Mouse (Mus musculus) layer of hippocampus, postnatal 10 days (tissue): ENCODE measurements around the gene Tmem158. TPM values are rescaled to one million over a fixed set of nuclear protein-coding genes. Genes with fewer than 3 reads are reported as not detected.

Experiments used
- DNase-seq, 2 experiments: peaks; one replicate each; pipeline ENCODE4 v3.0.0; 2021; ENCODE audit warnings: low spot score in 2 of 2
- total RNA-seq, 2 experiments: library from RNA; stranded (reverse); gene quantifications; 2 replicates each; pipeline ENCODE4 v1.2.3; 2021

Tmem158 gene
- total RNA-seq, 2 experiments from 2014 or later: 70.7 to 72.0 TPM

DNA sequence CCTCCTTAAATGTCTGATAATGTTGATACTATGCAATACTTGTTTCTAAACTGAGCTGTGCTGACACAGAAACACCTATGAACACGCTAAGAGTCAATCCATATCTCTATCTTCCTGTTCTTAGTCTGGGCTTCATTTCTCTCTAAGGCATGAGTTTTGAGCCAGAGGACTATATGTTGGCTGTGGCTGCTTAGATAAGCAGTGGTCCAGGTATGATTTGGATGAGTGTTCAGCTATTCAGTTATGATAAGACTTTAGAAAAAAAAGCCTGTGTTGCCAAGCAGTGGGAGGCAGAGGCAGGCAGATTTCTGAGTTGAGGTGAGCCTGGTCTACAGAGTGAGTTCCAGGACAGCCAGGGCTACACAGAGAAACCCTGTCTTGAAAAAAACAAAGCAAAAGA lies 12.6 kb downstream of the Tmem158 start:
- no peak for DNase-seq

DNA sequence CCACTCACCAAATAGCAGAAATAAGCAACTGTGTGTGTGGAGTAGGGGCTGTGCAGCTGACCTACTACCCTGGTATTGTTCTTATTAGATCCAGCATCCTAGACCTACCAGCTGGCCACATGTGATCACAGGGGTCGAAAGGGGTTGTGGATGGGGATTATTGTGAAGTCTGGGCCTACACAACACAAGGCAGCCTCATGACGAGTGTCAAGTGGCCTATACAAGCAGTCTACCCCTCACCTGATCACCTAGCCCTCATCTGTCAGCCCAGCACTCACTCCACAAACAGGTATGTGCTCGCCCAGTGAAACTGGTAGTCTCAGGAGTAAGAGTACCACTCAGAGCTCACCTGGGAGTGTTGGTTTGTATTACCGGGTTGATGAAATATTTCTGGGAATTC lies 15.4 kb downstream of the Tmem158 start:
- no peak for DNase-seq

GRCm38 (mm10) chr9:123243988-123244387 lies 16.6 kb downstream of the Tmem158 start:
- no peak for DNase-seq

DNA sequence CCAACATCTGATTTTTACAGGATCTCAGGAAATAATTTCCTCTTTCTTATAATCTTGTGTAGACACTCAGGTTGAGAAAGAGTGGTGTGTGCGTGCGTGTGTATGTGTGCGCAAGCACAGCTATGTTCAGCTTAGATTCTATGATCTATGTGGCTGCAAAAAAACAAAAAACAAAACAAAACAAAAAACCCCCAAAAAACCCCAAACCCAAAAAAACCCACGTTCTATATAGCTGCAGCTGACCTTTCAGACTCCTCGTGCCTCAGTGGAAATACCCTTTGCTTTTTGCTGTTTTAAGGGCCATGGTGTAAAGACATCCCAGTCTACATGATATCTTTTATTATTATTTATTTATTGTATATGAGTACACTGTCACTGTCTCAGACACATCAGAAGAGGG lies 19.4 kb downstream of the Tmem158 start:
- DNase-seq: no peak

- DNase-seq: no peak
Measured at GRCm38 (mm10) chr9:123240751-123241150, 19.8 kb downstream of the Tmem158 start.

DNA sequence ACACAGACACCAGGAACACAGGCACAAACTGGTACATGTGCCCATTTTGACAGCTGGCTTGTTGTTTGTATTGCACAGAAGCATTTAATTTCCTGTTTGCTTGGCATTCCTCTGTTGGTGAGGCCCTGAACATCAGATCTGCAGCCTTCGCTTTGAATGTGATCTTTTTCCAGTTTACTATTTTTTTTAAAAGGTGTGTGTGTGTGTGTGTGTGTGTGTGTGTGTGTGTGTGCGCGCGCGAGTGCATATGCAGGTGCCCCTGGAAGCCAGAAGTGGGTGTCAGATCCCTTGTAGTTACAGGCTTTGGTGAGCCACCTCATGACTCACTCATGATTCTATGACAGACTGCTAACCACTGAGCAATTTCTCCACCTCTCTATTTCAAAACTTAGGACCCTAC lies 20.3 kb downstream of the Tmem158 start:
- no peak for DNase-seq

- DNase-seq: no peak
Measured at GRCm38 (mm10) chr9:123239651-123240050, 20.9 kb downstream of the Tmem158 start.

DNA sequence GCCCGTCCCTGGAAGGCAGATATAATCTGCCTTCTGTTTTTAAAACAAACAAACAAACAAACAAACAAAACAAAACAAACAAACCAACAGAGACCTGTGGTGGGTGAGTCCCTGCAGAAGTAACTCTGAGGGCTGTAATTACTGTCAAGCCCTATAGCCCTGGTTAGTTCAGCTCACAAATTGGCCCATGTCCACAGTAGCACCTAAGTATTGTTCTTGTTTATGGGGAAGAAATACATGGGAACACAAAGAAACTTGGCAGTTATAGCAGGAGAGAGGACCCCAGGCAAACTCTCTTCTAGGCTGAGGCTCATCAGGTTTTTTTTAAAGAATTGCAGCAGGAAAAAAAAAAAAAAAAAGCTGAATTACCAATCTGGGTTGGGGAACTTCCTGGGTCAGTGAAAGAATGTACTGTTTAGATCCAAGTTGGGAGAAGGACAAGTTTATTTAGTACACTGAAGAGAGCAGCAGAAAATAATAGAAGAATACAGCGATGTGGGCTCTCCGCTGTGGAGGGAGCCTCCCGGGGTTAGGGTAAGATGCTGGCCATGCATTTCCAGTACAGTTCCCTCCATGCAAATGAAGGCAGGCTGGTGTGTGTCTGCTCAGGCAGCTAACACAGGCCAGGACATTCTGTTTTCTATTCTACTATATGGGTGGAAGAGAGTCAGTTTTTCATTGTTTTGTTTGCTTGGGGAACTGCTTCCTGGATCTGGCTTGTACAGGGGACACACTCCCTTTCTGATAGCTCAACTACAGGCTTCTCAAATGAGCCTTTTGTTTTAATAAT lies 22.1 kb downstream of the Tmem158 start:
- no peak for DNase-seq

GRCm38 (mm10) chr9:123237739-123238138 lies 22.8 kb downstream of the Tmem158 start:
- no peak for DNase-seq

DNA sequence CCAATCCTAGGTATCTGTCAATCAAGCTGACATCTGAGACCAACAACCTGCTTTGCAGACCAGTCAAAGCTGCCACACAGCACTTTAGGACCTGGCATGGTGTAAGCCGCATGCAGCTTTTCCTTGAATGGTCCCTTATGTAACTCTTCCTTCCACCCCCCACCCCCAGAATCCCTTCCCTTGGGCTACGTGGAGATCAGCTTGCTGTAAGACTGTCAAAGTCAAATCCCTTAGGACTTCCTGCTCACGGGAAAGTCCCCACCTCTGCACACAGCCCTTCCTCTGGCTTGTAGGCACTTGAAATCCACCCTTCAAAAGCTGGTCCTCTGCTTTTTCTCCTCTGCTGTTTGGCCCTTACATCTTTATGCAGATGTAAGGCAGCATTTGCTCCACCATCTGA lies 24.9 kb downstream of the Tmem158 start:
- DNase-seq: no peak

DNA sequence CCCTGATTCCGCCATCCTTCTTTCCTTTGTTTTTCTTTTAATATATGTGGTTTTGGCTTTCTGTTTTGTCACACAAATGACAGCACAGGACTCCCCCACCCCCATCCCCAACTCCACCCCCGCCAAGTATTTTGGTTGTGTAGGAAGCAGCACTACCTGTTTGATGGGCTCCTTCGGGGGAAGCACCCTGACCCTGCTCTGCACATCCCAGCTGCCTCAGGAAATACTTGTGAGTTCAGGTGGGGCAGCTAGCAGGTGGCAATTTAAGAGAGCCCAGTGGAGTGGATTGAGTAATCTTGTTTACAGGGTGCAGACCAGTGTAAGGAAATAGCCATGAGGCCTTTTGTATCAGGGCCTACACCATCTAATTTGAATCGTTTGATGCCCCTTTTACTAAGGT lies 30.7 kb downstream of the Tmem158 start:
- no peak for DNase-seq

DNA sequence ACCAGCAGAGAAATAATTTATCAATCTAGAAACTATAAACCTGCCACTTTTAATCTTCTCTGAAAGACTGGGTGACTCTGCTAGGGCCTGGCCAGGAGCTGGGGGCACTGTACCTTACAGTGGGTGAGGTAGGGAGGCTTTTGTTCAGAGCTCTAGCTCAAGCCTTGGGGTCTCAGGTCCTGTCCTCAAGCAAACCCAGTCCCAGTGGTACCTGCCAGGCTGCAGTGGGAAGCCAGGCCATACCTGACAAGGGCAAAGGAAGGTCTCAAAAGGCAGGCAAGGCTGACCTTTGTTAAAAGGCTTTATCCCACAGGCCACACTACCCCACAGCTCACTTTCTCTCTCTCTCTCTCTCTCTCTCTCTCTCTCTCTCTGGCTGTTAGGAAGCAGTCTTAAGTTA lies 31.9 kb downstream of the Tmem158 start:
- no peak for DNase-seq

DNA sequence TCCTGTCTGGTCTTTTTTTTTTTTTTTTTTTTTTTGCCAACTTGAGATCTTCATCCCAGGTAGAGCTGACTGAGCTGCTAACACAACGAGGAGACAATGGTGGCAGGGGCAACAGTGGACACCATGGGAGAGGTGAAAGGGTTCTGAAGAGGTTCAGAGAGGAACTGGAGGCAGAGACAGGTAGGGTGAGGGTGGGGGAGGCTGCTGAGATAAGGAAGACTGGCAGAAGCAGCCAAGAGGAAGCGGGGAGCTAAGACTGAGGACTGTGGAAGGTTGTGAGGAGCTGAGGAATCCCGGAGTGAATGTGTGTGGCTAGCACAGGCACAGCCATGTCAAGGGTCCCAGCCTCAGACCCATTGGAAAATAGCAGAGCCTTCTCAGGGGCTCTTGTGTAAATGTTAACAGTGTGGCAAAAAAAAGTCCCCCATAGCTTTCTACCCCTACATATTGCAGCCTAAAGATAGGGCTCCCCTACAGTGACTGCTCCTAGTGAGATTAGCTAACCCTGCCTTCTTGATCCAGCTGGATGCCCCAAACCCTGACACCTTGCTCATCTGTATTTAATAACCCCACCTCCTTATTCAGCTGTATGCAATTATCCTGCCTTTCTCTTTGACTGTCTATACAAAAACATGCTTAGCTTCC lies 33.3 kb downstream of the Tmem158 start:
- no peak for DNase-seq

DNA sequence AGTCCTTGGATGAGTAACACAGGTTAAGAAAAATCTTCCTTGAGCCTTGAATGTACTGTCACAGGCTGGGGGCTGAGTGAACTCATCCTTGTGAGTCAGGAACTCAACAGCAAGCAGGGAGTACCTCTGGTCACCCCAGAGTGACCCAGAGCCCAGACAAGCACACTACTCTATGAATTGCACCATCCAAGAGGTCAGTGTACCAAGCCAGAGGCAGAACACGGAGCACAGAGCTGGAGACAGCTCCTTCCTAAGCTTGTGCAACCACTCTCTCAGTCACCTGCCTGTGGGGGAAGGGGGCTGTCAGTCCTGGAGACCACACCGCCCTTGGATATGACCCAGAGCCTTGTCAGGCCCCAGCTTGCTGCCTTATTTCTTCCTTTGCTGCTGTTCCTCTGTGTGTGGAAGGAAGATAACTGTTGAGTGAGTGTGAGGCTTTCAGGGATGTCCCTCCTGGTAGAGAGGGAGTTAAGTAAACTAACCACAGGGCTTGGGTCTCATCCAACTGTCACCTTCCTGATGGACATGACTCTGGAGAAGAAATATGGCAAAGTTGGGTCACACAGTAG lies 35.6 kb downstream of the Tmem158 start:
- DNase-seq: no peak

DNA sequence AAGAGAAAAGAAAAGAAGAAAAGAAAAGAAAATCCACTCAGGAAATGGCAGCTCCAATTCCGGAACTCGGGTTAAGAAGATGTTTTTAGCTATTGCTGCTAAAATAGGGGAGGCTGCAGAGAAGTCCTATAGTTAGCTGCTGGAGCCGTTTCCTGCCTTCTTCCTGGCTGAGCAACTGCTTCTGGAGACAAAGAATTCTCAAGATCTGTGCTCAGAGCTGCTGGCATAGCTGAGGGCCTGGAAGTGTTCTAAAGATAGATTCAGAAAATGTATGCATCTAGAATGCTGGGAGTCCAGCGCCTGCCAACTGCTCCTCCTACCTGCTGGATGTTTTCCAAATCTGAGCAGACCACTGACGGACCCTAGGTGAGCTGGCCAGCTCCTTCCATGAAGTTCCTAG lies 40.7 kb downstream of the Tmem158 start:
- no peak for DNase-seq

GRCm38 (mm10) chr9:123215621-123216440 lies 44.7 kb downstream of the Tmem158 start, which contains the start of gene Cdcp1:
Gene Cdcp1, minus strand, starts transcription at chr9:123216038.
- no peak for DNase-seq

DNA sequence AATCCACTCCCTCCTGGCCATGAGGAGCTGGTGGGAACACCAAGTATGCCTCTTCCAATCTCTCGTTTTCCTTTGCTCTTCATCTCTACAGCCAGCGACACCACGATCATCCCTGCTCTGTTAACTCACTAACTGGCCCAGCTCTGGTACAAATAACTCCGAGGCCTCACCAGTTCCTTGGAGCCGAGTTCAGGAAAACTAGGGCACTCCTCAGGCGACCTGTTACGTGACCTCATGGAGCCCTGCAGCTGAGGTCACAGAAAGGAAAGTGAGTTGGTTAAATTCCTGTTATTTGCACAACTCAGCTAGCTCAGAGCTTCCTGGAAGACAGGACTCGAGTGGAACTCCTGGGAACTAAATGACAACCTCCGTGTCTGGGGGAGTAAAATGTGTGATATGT lies 47.2 kb downstream of the Tmem158 start:
- DNase-seq: no peak
